Mouse (Mus musculus) CH12.LX (cell line): ENCODE measurements around the gene Kcna3. TPM values are rescaled to one million over a fixed set of nuclear protein-coding genes. Genes with fewer than 3 reads are reported as not detected.

Experiments used
- DNase-seq: peaks from one replicate; pipeline ENCODE4 v3.0.0-alpha.2; 2013; ENCODE audit errors: extremely low read depth
- H3K27ac ChIP-seq: 2 replicates; pipeline ENCODE4 v1.5.1; 2012; ENCODE audit warnings: low read depth, mild to moderate bottlenecking, control low read depth, moderate library complexity; ENCODE audit not compliant: insufficient read depth
- H3K27me3 ChIP-seq: replicated peaks from 2 replicates; pipeline ENCODE3; 2012; ENCODE audit warnings: inconsistent platforms
- H3K36me3 ChIP-seq, 2 experiments: replicated peaks in 1 of 2; 2 replicates each; pipeline versions ENCODE3 to v1.6.1; 2012; ENCODE audit warnings: inconsistent platforms in 1 of 2, low read length in 1 of 2, mild to moderate bottlenecking in 1 of 2, mixed read lengths in 1 of 2, moderate library complexity in 1 of 2; ENCODE audit not compliant: control insufficient read depth in 1 of 2, insufficient read depth in 1 of 2
- H3K4me1 ChIP-seq, 2 experiments: 2 replicates each; pipeline ENCODE4 v1.6.1; 2012; ENCODE audit warnings: inconsistent platforms in 1 of 2, moderate library complexity in 1 of 2; ENCODE audit not compliant: insufficient read depth in 2 of 2, control insufficient read depth in 1 of 2
- H3K4me2 ChIP-seq: 2 replicates; pipeline ENCODE4 v1.6.1; 2012; ENCODE audit warnings: low read depth, mild to moderate bottlenecking, control low read depth; ENCODE audit not compliant: poor library complexity, insufficient read depth, severe bottlenecking
- H3K4me3 ChIP-seq, 3 experiments: fragments of 150-350 bp in 1 of 3; sonication (generic) in 1 of 3; replicated peaks in 1 of 3; 2 replicates each; pipeline versions ENCODE3 to v1.5.1; 2011 to 2012; ENCODE audit warnings: low read depth in 2 of 3, low read length in 2 of 3, mild to moderate bottlenecking in 2 of 3, moderate library complexity in 2 of 3, control low read depth in 1 of 3, improper control_type of control experiment in 1 of 3, inconsistent platforms in 1 of 3, mixed read lengths in 1 of 3; ENCODE audit not compliant: poor library complexity in 1 of 3
- H3K79me2 ChIP-seq: replicated peaks from 2 replicates; pipeline ENCODE4 v1.6.1; 2012; ENCODE audit warnings: mild to moderate bottlenecking, moderate library complexity; ENCODE audit not compliant: control insufficient read depth, poor library complexity, insufficient read depth, severe bottlenecking; ENCODE audit errors: extremely low read depth
- H3K9ac ChIP-seq: 2 replicates; pipeline ENCODE4 v1.6.1; 2012; ENCODE audit warnings: low read depth, mild to moderate bottlenecking, control low read depth, moderate library complexity; ENCODE audit not compliant: insufficient read depth
- H3K9me3 ChIP-seq: replicated peaks from 2 replicates; pipeline ENCODE3; 2012; ENCODE audit warnings: low read length, inconsistent platforms, mixed read lengths
- BHLHE40 ChIP-seq: IDR thresholded peaks from 2 replicates; pipeline ENCODE4 v1.6.1; 2011; ENCODE audit warnings: mild to moderate bottlenecking, low read depth, low read length, improper control_type of control experiment
- CTCF ChIP-seq, 2 experiments: IDR thresholded peaks in 1 of 2; conservative IDR thresholded peaks in 1 of 2; 2 replicates each; pipeline ENCODE4 v1.5.1; 2011 to 2012; ENCODE audit warnings: low read depth in 2 of 2, low read length in 2 of 2, improper control_type of control experiment in 1 of 2, inconsistent platforms in 1 of 2, mild to moderate bottlenecking in 1 of 2, moderate library complexity in 1 of 2
- E2F4 ChIP-seq: IDR thresholded peaks from 2 replicates; pipeline ENCODE4 v1.6.1; 2011; ENCODE audit warnings: low read depth, low read length, improper control_type of control experiment; ENCODE audit not compliant: insufficient replicate concordance
- HCFC1 ChIP-seq: IDR thresholded peaks from 2 replicates; pipeline ENCODE4 v1.6.1; 2012; ENCODE audit warnings: low read depth, mild to moderate bottlenecking, inconsistent platforms, low read length, improper control_type of control experiment
- IRF4 ChIP-seq: IDR thresholded peaks from 2 replicates; pipeline ENCODE4 v1.6.1; 2014; ENCODE audit warnings: low read depth, mild to moderate bottlenecking, inconsistent platforms, low read length, improper control_type of control experiment
- JUN ChIP-seq: IDR thresholded peaks from 2 replicates; pipeline ENCODE4 v1.6.1; 2011; ENCODE audit warnings: low read depth, mild to moderate bottlenecking, low read length, improper control_type of control experiment, moderate library complexity; ENCODE audit not compliant: insufficient read depth
- MAFK ChIP-seq: IDR thresholded peaks from 2 replicates; pipeline ENCODE4 v1.6.1; 2011; ENCODE audit warnings: low read length, improper control_type of control experiment; ENCODE audit not compliant: insufficient replicate concordance
- MAZ ChIP-seq: IDR thresholded peaks from 2 replicates; pipeline ENCODE4 v1.6.1; 2012; ENCODE audit warnings: low read depth, mild to moderate bottlenecking, inconsistent platforms, low read length, improper control_type of control experiment, moderate library complexity
- MEF2A ChIP-seq: IDR thresholded peaks from 2 replicates; pipeline ENCODE4 v1.6.1; 2014; ENCODE audit warnings: low read depth, mild to moderate bottlenecking, inconsistent platforms, low read length, improper control_type of control experiment, borderline replicate concordance
- MYC ChIP-seq: IDR thresholded peaks from 2 replicates; pipeline ENCODE4 v1.6.1; 2011; ENCODE audit warnings: low read depth, mild to moderate bottlenecking, improper control_type of control experiment, low read length
- NELFE ChIP-seq: IDR thresholded peaks from 2 replicates; pipeline ENCODE4 v1.6.1; 2011; ENCODE audit warnings: low read depth, low read length, improper control_type of control experiment
- NRF1 ChIP-seq: IDR thresholded peaks from 2 replicates; pipeline ENCODE4 v1.6.1; 2014; ENCODE audit warnings: low read depth, mild to moderate bottlenecking, inconsistent platforms, low read length, improper control_type of control experiment, moderate library complexity
- PAX5 ChIP-seq: IDR thresholded peaks from 2 replicates; pipeline ENCODE4 v1.6.1; 2012; ENCODE audit warnings: low read length, inconsistent platforms, mixed read lengths
- SIN3A ChIP-seq: IDR thresholded peaks from 2 replicates; pipeline ENCODE4 v1.6.1; 2012; ENCODE audit warnings: low read length, improper control_type of control experiment, inconsistent platforms
- TCF12 ChIP-seq: IDR thresholded peaks from 2 replicates; pipeline ENCODE4 v1.6.1; 2014; ENCODE audit warnings: low read depth, mild to moderate bottlenecking, inconsistent platforms, low read length, improper control_type of control experiment
- UBTF ChIP-seq: IDR thresholded peaks from 2 replicates; pipeline ENCODE4 v1.6.1; 2012; ENCODE audit warnings: low read depth, mild to moderate bottlenecking, inconsistent platforms, low read length, improper control_type of control experiment, moderate library complexity
- USF1 ChIP-seq: IDR thresholded peaks from 2 replicates; pipeline ENCODE4 v1.6.1; 2014; ENCODE audit warnings: low read depth, mild to moderate bottlenecking, inconsistent platforms, low read length, improper control_type of control experiment
- USF2 ChIP-seq: conservative IDR thresholded peaks from 2 replicates; pipeline ENCODE4 v1.6.1; 2011; ENCODE audit warnings: low read depth, low read length, improper control_type of control experiment
- ZC3H11A ChIP-seq: IDR thresholded peaks from 2 replicates; pipeline ENCODE4 v1.6.1; 2012; ENCODE audit warnings: low read depth, mild to moderate bottlenecking, inconsistent platforms, low read length, improper control_type of control experiment
- ZNF384 ChIP-seq: IDR thresholded peaks from 2 replicates; pipeline ENCODE4 v1.6.1; 2012; ENCODE audit warnings: low read depth, low read length, improper control_type of control experiment, inconsistent platforms
- dilution Hi-C: fragments of 300-500 bp; cut with MboI; formaldehyde crosslinking; loops from 2 replicates; pipeline ENCODE4 v1.14.3; 2020; ENCODE audit warnings: low sequenced_read_pairs; ENCODE audit not compliant: extremely low pct_unique_long_range_greater_than_20kb, extremely low pct_ligation_motif_present
- in situ Hi-C: fragments of 300-500 bp; cut with MboI; formaldehyde crosslinking; loops from 3 replicates; pipeline ENCODE4 v1.14.3; 2019; ENCODE audit warnings: low sequenced_read_pairs, low pct_ligation_motif_present, low pct_unique_long_range_greater_than_20kb, mixed read lengths
- polyA plus RNA-seq: library from polyadenylated mRNA; unstranded; fragments of >175 nt; gene quantifications from 2 replicates; pipeline ENCODE4 v1.2.1, GENCODE M21; 2012; ENCODE audit warnings: low read depth; ENCODE audit not compliant: insufficient read length
- total RNA-seq, 2 experiments: library from RNA; depleted of rRNA; stranded (reverse); fragments of 300-350 nt in 1 of 2; fragments of >200 nt in 1 of 2; gene quantifications; 2 replicates each; pipeline ENCODE4 v1.2.3; 2012 to 2014

Gene Kcna3
- total and polyA plus RNA-seq, 3 experiments: 0.85 TPM; not detected in 2

DNA sequence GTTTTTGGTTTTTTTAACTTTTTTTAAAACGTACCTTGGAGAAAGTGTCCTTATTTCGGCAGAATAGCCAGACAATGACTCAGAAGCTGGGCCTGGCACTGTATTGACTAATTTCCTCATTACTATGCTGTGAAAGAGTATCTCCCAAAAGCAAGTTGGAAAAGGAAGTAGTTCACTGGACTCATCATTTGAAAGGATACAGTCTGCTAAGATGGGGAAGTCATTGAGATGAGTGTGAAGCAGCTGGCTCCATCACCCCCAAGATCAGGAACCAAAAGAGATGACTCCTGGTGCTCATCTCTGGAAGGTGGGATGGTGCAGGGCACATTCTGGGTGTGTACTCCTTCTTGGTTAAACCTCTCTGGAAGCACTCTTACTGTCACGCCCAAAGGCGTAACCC, 51.4 kb downstream of the Kcna3 start:
- TF ChIP-seq UBTF: no peak
- TF ChIP-seq E2F4: no peak
- TF ChIP-seq ZNF384: no peak
- no peak for TF ChIP-seq MAZ
- TF ChIP-seq MEF2A: no peak
- no peak for TF ChIP-seq ZC3H11A
- no peak for TF ChIP-seq IRF4
- TF ChIP-seq USF1: no peak
- TF ChIP-seq NRF1: no peak
- no peak for TF ChIP-seq BHLHE40
- no peak for TF ChIP-seq PAX5
- no peak for TF ChIP-seq TCF12
- no peak for TF ChIP-seq NELFE
- no peak for TF ChIP-seq MYC
- no peak for TF ChIP-seq USF2
- no peak for TF ChIP-seq SIN3A
- no peak for TF ChIP-seq HCFC1
- no peak for TF ChIP-seq CTCF (conservative IDR thresholded peaks at IDR 0.05 in 1 of 2, IDR thresholded peaks at IDR 0.05 in 1 of 2; ENCODE audit: low read depth in 2 of 2, low read length in 2 of 2)
- TF ChIP-seq MAFK: no peak
- no peak for TF ChIP-seq JUN
- dilution Hi-C loops: no loop called here
- in situ Hi-C loops: loop anchor here (10.0 kb wide), 1 partner anchor 153 kb away; no protein-coding TSS in a partner anchor
- Histone ChIP-seq H3K4me3 (no peak overlapping the region), H3K27me3 (no peaks in the 10 kb centered on the region), H3K4me1 (peaks cover 14 to 28% of the 10 kb centered on the region in 2 experiments), H3K9ac (no peak overlapping the region), H3K36me3 (no peaks in the 10 kb centered on the region), H3K79me2 (no peaks in the 10 kb centered on the region), H3K27ac (no peak overlapping the region), H3K4me2 (no peak overlapping the region), H3K9me3 (peaks cover 3% of the 10 kb centered on the region)
- no peak for DNase-seq

Other genes with a start within 250 kb of the Kcna3 start
- gene Cd53, start 246.0 kb upstream of the Kcna3 start, total RNA-seq (2012; rRNA removed): 82.1 and 82.5 TPM in 2 replicates
- 450 and 467 TPM in 2 replicates for gene Cd53, start 246.0 kb upstream of the Kcna3 start, total RNA-seq (2014; rRNA removed)
- 169 and 196 TPM in 2 replicates for gene Cd53, start 246.0 kb upstream of the Kcna3 start, polyA plus RNA-seq
- not detected in 2 replicates for gene Olfr266, start 209.9 kb upstream of the Kcna3 start, total RNA-seq (2012; rRNA removed)
- not detected in 2 replicates for gene Olfr266, start 209.9 kb upstream of the Kcna3 start, total RNA-seq (2014; rRNA removed)
- not detected in 2 replicates for gene Olfr266, start 209.9 kb upstream of the Kcna3 start, polyA plus RNA-seq
- gene Kcna2, start 65.0 kb downstream of the Kcna3 start, total RNA-seq (2012; rRNA removed): not detected in 2 replicates
- not detected in 2 replicates for gene Kcna2, start 65.0 kb downstream of the Kcna3 start, total RNA-seq (2014; rRNA removed)
- not detected in 2 replicates for gene Kcna2, start 65.0 kb downstream of the Kcna3 start, polyA plus RNA-seq
- gene Kcna10, start 146.9 kb downstream of the Kcna3 start, total RNA-seq (2012; rRNA removed): not detected in 2 replicates
- not detected in 2 replicates for gene Kcna10, start 146.9 kb downstream of the Kcna3 start, total RNA-seq (2014; rRNA removed)
- gene Kcna10, start 146.9 kb downstream of the Kcna3 start, polyA plus RNA-seq: not detected in 2 replicates
- not detected in 2 replicates for gene Cym, start 185.6 kb downstream of the Kcna3 start, total RNA-seq (2012; rRNA removed)
- gene Cym, start 185.6 kb downstream of the Kcna3 start, total RNA-seq (2014; rRNA removed): not detected in 2 replicates
- gene Cym, start 185.6 kb downstream of the Kcna3 start, polyA plus RNA-seq: not detected in 2 replicates
- gene A630076J17Rik, start 194.4 kb downstream of the Kcna3 start, total RNA-seq (2012; rRNA removed): not detected in 2 replicates
- not detected in 2 replicates for gene A630076J17Rik, start 194.4 kb downstream of the Kcna3 start, total RNA-seq (2014; rRNA removed)
- gene A630076J17Rik, start 194.4 kb downstream of the Kcna3 start, polyA plus RNA-seq: not detected in 2 replicates
- gene Prok1, start 203.5 kb downstream of the Kcna3 start, total RNA-seq (2012; rRNA removed): not detected in 2 replicates
- gene Prok1, start 203.5 kb downstream of the Kcna3 start, total RNA-seq (2014; rRNA removed): not detected in 2 replicates
- gene Prok1, start 203.5 kb downstream of the Kcna3 start, polyA plus RNA-seq: not detected in 2 replicates
- gene Lamtor5, start 242.7 kb downstream of the Kcna3 start, total RNA-seq (2012; rRNA removed): 119 and 142 TPM in 2 replicates
- 162 and 183 TPM in 2 replicates for gene Lamtor5, start 242.7 kb downstream of the Kcna3 start, total RNA-seq (2014; rRNA removed)
- gene Lamtor5, start 242.7 kb downstream of the Kcna3 start, polyA plus RNA-seq: 113 and 137 TPM in 2 replicates